Mouse (Mus musculus) kidney, postnatal 0 days (tissue): ENCODE measurements at regions not wholly inside any gene's neighbourhood (a gene's known extent, or its start where the extent isn't known, plus 50 kb on each side); places are given as distances from the start of the nearest gene placed in this dataset.

ENCODE experiments used
- ATAC-seq: fragments of 200-750 bp; cut with Nextera tagmentation; replicated peaks from 2 replicates; pipeline ENCODE4 v1.8.0; 2017; ENCODE audit warnings: low read depth, moderate number of reproducible peaks, moderate TSS enrichment, moderate library complexity; ENCODE audit not compliant: low FRiP score
- DNase-seq: peaks from one replicate; pipeline ENCODE4 v3.0.0-alpha.2; 2016; ENCODE audit warnings: low spot score
- H3K27ac ChIP-seq: fragments of 300-500 bp; sonication (generic); 2 replicates; pipeline ENCODE4 v1.5.1; 2014; ENCODE audit warnings: mild to moderate bottlenecking
- H3K27me3 ChIP-seq: fragments of 300-500 bp; sonication (generic); 2 replicates; pipeline ENCODE4 v1.6.1; 2014; ENCODE audit warnings: low read length, mixed read lengths; ENCODE audit not compliant: insufficient read depth
- H3K36me3 ChIP-seq: fragments of 300-500 bp; sonication (generic); 2 replicates; pipeline ENCODE4 v1.6.1; 2014; ENCODE audit warnings: low read length, mixed read lengths; ENCODE audit not compliant: insufficient read depth
- H3K4me1 ChIP-seq: fragments of 300-500 bp; sonication (generic); replicated peaks from 2 replicates; pipeline ENCODE4 v1.6.1; 2014; ENCODE audit warnings: antibody characterized with exemption, low read length, mixed read lengths; ENCODE audit not compliant: insufficient read depth
- H3K4me2 ChIP-seq: fragments of 300-500 bp; sonication (generic); 2 replicates; pipeline ENCODE4 v1.6.1; 2014; ENCODE audit warnings: mild to moderate bottlenecking, low read length, moderate library complexity, mixed read lengths
- H3K4me3 ChIP-seq: fragments of 300-500 bp; sonication (generic); replicated peaks from 2 replicates; pipeline ENCODE4 v1.5.1; 2014; ENCODE audit warnings: low read depth, low read length
- H3K9ac ChIP-seq: fragments of 300-500 bp; sonication (generic); 2 replicates; pipeline ENCODE4 v1.6.1; 2014; ENCODE audit warnings: low read depth, low read length
- H3K9me3 ChIP-seq: fragments of 300-500 bp; sonication (generic); replicated peaks from 2 replicates; pipeline ENCODE4 v1.6.1; 2016; ENCODE audit warnings: low read length, inconsistent platforms, mixed read lengths
- CTCF ChIP-seq: IDR thresholded peaks from 2 replicates; pipeline ENCODE4 v1.5.1; 2016; ENCODE audit warnings: antibody characterized with exemption, low read depth, mild to moderate bottlenecking, moderate library complexity
- WGBS: fragments of 180-500 bp; shearing (Covaris S2); extraction: QIAGEN DNeasy Blood & Tissue Kit; methylation state at CpG from one replicate; pipeline ENCODE4 v1.1.7; 2014; 5-methylcytosine and 5-hydroxymethylcytosine counted together

DNA sequence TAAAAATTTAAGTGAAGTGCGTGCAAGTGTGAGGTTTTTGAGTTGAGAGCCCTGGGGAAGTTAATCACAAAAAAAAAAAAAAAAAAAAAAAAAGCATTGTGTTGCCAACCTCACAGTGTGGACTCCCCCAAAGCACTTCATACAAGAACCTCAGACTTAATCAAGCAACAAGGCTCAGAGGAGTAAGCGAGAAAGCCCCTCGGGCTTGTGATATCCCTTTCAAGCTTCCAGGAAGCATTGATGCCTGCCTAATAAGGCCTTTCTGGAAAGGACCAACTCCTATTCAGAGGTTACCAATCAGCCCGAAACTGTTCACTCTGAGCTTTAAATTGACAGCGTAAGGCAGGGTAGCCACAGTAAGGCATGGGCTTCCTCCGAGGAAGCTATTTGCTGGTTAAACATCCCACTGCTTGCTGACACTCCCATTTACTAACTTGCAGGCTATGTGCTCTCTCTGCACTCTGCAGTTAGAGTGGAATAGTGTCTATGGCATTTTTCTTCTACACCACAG is 411.6 kb downstream of the Gbe1 start:
- Histone ChIP-seq H3K4me3 (no peak overlapping the region), H3K4me1 (no peaks in the 10 kb centered on the region), H3K27me3 (no peaks in the 10 kb centered on the region), H3K36me3 (no peaks in the 10 kb centered on the region), H3K9ac (no peak overlapping the region), H3K9me3 (no peaks in the 10 kb centered on the region), H3K4me2 (no peak overlapping the region), H3K27ac (no peak overlapping the region)
- no peak for DNase-seq
- no peak for TF ChIP-seq CTCF
- WGBS = 45% methylated on average over 6 of the region's 6 CpGs
- ATAC-seq = no peak

- ATAC-seq = no peak
- H3K27ac ChIP-seq = no peak overlapping the region
- no peaks in the 10 kb centered on the region for H3K4me1 ChIP-seq
- H3K27me3 ChIP-seq = no peaks in the 10 kb centered on the region
- no peak for DNase-seq
- no peak for TF ChIP-seq CTCF
- no peak overlapping the region for H3K4me3 ChIP-seq
- H3K4me2 ChIP-seq = no peak overlapping the region
- no peaks in the 10 kb centered on the region for H3K36me3 ChIP-seq
- WGBS = 88% methylated on average over 7 of the region's 7 CpGs
- H3K9me3 ChIP-seq = no peaks in the 10 kb centered on the region
- no peak overlapping the region for H3K9ac ChIP-seq
These were observed 419.3 kb downstream of the Gbe1 start for GRCm38 (mm10) chr16:70733016-70733415.

DNA sequence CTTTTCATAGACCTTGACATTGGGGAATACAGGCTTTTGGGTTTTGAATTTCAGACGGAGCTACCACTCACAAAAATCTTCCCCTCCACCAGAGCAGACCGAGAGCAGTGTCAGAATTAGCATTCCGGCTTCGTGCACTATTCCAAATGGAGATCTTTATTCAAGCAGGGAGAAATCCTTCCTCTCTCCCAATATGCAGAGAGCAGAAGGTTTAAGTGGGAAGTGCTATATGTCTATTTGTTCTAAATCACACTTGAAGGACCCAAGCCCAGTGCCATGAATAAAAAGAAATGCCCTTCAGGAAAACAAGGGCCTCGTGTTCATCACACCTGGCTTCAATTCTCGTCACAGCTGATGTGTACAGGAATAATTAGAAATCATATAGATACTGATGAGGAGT is 426.3 kb downstream of the Gbe1 start:
- H3K4me2 ChIP-seq = no peak overlapping the region
- no peaks in the 10 kb centered on the region for H3K9me3 ChIP-seq
- no peak for DNase-seq
- ATAC-seq = no peak
- no peaks in the 10 kb centered on the region for H3K36me3 ChIP-seq
- H3K4me1 ChIP-seq = no peaks in the 10 kb centered on the region
- no peak overlapping the region for H3K4me3 ChIP-seq
- H3K27ac ChIP-seq = no peak overlapping the region
- H3K9ac ChIP-seq = no peak overlapping the region
- 79% methylated on average over 6 of the region's 6 CpGs for WGBS
- no peaks in the 10 kb centered on the region for H3K27me3 ChIP-seq
- TF ChIP-seq CTCF = no peak

DNA sequence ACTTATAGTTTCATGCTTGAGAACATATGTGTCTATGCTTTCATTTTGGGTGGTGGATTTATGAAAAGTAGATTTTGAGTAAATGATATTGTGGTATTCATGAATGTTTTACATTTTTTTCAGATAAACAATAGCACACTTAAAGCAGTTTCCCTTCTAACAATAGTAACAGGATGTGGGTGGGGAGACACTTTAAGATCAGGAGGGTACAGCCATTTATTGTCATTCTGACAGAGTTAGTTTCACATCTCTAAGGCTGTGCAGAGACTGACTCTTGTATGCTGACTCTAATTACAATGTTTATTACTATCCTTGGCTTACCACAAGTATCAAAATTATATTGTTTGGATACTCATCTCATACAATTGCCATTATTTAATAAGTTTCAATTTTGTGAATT is 440.5 kb downstream of the Gbe1 start:
- Histone ChIP-seq H3K36me3 (no peaks in the 10 kb centered on the region), H3K4me1 (no peaks in the 10 kb centered on the region), H3K4me2 (no peak overlapping the region), H3K4me3 (no peak overlapping the region), H3K27ac (no peak overlapping the region), H3K9ac (no peak overlapping the region), H3K27me3 (no peaks in the 10 kb centered on the region), H3K9me3 (no peaks in the 10 kb centered on the region)
- no peak for ATAC-seq
- no peak for DNase-seq
- no peak for TF ChIP-seq CTCF

GRCm38 (mm10) chr16:70798061-70798460 is 484.3 kb downstream of the Gbe1 start:
- Histone ChIP-seq H3K9ac (no peak overlapping the region), H3K9me3 (no peaks in the 10 kb centered on the region), H3K4me2 (no peak overlapping the region), H3K4me3 (no peak overlapping the region), H3K27me3 (no peaks in the 10 kb centered on the region), H3K4me1 (no peaks in the 10 kb centered on the region), H3K27ac (no peak overlapping the region), H3K36me3 (no peaks in the 10 kb centered on the region)
- WGBS = 74% methylated on average over 4 of the region's 4 CpGs
- DNase-seq (no peak), ATAC-seq (no peak)
- no peak for TF ChIP-seq CTCF

- 90% methylated on average over 2 of the region's 2 CpGs for WGBS
These were observed 489.8 kb downstream of the Gbe1 start for GRCm38 (mm10) chr16:70803549-70803948.

GRCm38 (mm10) chr16:70825910-70826309 is 512.2 kb downstream of the Gbe1 start:
- no peak for TF ChIP-seq CTCF
- H3K27ac ChIP-seq = no peak overlapping the region
- DNase-seq = no peak
- no peaks in the 10 kb centered on the region for H3K36me3 ChIP-seq
- 92% methylated on average over 10 of the region's 10 CpGs for WGBS
- ATAC-seq = no peak
- H3K4me1 ChIP-seq = no peaks in the 10 kb centered on the region
- no peaks in the 10 kb centered on the region for H3K9me3 ChIP-seq
- no peak overlapping the region for H3K4me3 ChIP-seq
- H3K9ac ChIP-seq = no peak overlapping the region
- no peak overlapping the region for H3K4me2 ChIP-seq
- H3K27me3 ChIP-seq = no peaks in the 10 kb centered on the region

More at GRCm38 (mm10) chr16:70803549-70803948, 489.8 kb downstream of the Gbe1 start:
- no peak overlapping the region for H3K27ac ChIP-seq
- no peak overlapping the region for H3K4me3 ChIP-seq
- no peak for ATAC-seq
- H3K9me3 ChIP-seq = no peaks in the 10 kb centered on the region
- H3K9ac ChIP-seq = no peak overlapping the region
- no peaks in the 10 kb centered on the region for H3K4me1 ChIP-seq
- H3K4me2 ChIP-seq = no peak overlapping the region
- H3K27me3 ChIP-seq = no peaks in the 10 kb centered on the region
- no peak for DNase-seq
- TF ChIP-seq CTCF = no peak
- H3K36me3 ChIP-seq = no peaks in the 10 kb centered on the region
